Mouse (Mus musculus): ENCODE data around the gene Prm1.

DNA sequence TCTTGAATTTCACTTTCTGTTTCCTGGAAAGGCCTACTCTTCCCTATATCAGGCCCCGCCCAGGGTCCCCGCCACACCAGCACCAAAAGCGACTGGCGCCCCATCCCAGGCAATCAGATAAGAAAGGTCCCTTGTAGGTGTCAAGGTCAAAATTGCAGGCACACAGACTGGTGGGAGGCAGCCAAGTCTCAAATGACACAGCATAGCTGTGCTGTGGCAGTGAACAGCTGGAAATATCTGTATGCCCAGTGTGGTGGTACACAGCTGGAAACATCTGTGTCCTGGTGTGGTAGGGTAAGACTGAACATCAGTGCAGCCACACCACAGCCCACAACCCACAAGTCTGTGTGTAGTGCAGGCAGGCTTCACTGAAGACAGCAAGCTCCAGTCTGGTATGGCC is 9.2 kb upstream of the Prm1 start:
- TF ChIP-seq CTCF (conservative IDR thresholded peaks at IDR 0.05; ENCODE audit: insufficient read depth, insufficient read length, low read depth, low read length) (no peak), POLR2A (IDR thresholded peaks at IDR 0.05; ENCODE audit: low read depth, low read length) (no peak)
